Mouse (Mus musculus): Measurements from ENCODE around the gene Slc5a2.

DNA sequence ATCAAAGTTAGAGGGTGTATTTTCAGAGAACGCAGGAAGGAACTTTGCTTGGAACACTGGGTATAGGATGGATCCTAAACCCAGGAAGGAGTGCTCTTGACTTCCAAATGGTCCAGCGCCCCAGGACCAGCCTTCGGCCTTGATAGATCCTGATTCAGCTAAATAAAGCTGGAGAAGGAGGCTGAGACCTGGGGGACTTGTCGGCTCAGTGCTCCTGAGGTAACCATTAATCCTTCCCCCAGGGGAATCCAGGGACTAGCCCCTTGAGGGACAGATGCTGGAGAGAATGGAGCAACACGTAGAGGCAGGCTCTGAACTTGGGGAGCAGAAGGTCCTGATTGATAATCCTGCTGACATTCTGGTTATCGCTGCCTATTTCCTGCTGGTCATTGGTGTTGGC lies at the start of gene Slc5a2:
- TF ChIP-seq CTCF (conservative IDR thresholded peaks at IDR 0.05; ENCODE audit: insufficient read depth, insufficient read length, low read depth, low read length) (no peak), POLR2A (IDR thresholded peaks at IDR 0.05; ENCODE audit: low read depth, low read length) (no peak)

Measured in kidney, adult 2 months (tissue).